Mouse (Mus musculus): ENCODE data around the gene Grasp.

Gene Grasp

DNA sequence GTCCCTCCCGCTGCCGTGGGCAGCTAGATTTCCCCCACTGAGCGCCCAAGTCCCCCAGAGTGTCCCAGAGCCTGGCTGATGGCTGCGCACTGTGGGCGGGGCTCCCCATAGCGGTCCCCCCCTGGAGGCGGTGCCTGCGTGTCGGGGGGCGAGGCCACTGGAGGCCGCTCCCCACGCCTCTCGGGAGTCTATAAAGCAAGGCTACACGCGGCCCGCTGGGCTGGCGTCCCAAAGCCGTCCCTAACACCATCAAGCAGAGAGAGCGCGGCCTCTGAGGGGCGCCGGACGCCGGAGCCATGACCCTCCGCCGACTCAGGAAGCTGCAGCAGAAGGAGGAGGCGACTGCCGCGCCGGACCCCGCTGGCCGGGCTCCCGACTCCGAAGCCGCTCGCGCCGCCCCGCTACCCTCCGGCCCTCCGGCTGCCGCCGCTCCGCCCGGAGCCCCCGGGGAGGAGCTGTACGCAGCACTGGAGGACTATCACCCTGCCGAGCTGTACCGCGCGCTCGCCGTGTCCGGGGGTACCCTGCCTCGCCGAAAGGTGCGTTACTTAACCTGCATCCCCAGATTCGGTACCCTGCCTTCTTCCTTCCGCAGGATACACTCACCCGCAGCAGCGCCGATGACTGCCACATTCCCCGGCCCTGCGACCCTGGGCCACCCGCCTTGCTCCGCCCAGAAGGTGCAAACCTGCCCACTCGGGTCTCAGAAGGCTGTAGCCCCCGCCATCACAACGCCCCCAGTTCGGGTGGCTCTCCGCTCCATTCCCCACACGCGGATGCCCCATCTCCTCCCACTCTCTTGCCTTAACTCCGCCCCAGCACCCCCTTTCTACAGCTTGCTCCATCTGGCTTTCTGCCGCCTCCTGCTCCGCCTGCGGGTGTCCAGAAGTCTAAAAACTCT lies at the start of gene Grasp:
TSS of gene Grasp (plus strand) at position 183 of the 901 bp plus-strand sequence.
- in situ Hi-C loops (cut with MboI, MseI), result no loop called here

DNA sequence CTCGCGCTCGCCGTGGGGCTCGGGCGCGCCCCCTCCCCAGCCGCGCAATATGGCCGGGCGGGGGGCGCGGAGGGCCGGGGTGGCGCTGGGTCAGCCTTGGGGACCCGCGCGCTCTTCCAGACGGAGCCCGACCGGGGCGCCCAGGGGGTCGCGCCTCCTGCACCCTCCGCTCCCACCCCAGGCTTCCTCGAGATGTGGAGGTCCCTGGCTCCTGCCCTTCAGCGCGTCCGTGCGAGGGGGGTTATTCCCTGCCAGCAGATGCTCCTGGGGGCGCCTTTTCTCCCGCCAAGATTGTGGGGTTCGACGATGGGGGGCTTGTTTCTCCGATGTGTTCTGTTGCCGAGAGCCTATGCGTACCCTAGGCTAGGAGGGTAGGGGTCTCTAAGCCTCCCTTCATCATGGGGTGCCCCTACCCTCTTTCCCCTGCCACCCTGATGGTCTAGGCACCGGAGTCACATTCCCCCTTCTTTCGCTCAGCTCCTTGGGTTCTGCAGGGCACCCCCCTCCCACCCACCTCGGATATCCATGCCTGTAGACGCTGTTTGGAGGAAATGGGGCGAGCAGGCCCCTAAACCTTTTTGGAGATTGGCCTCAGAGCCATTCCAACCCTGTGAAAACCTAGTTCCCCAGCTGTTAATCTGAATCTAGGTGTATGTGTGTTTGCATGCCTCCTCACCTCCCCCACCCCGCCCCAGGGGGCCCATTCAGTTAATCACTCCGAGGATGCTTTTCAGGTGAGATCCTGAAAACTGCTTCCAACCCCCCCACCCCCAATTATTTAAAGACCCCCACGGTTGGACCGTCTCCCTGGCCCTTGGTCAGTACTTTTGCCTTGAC lies 49.5 kb upstream of the Grasp start:
- in situ Hi-C loops (cut with MboI, MseI), result no loop called here

DNA sequence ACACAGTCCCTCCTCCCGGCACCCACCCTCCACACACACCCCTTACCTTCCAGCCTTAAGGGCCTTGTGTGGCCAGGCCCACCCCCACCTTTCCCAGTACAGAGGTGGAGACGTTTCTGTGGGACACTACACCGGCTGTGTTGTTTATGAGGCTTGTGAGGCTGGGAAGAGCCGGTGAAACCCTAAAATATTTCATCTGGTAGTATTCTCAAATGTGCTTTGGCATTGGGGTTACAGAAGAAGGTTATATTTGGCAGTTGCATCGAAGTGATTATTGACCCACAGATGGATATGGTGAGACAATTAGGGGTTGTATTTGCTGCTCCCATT lies 48.9 kb upstream of the Grasp start:
- in situ Hi-C loops (cut with MboI, MseI), result no loop called here

DNA sequence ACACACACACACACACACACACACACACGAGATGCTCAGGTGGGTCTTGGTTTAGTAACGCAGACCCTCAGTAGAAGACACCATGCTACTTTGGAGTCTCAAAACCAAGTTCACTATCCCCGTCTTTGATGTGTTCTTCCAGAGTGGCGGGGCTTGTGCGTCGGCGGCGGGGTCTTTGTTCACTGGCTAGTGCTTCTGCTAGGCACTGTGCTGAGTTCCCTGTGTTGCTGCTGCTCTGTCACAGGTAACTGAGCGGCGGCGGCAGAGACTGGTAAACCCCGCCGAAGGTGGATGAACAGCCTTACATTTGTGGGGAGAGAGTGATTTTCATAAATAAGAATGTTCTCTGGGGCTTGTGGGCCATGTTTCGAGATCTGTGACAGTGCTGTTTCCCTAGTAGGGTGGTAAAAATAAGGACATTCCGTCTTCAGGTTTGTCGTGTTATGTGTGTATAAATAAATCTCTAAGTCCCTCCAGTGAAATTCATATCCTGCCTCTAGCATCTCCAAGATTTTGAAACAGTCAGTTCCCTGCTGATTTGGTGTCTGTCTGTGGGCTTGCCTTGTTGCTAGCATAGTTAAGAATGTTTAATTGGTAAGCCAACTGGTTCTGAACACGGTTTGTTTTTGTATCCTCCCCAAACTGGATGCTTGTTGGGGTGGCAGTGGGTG lies 48.2 kb upstream of the Grasp start:
- in situ Hi-C loops (cut with MboI, MseI), result no loop called here

DNA sequence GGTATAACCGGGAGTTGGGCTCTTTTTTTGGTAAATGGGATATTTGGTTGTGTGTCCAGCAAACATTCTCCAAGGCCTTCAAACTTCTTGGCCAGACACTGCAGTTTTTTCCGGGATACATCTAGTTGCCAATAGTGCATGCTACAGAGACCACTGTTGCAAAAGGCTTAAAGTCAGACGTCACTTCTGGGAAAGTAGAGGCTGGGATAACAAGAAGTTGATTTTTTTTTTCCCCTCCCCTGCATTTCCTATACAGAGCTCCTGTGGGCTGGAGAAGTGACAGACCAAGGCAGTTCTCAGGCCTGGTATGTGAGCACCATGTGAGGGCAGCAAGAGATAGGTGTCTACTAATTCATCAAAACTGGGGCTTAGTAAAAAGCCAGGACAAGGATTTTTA lies 47.7 kb upstream of the Grasp start:
- in situ Hi-C loops (cut with MboI, MseI), result no loop called here

DNA sequence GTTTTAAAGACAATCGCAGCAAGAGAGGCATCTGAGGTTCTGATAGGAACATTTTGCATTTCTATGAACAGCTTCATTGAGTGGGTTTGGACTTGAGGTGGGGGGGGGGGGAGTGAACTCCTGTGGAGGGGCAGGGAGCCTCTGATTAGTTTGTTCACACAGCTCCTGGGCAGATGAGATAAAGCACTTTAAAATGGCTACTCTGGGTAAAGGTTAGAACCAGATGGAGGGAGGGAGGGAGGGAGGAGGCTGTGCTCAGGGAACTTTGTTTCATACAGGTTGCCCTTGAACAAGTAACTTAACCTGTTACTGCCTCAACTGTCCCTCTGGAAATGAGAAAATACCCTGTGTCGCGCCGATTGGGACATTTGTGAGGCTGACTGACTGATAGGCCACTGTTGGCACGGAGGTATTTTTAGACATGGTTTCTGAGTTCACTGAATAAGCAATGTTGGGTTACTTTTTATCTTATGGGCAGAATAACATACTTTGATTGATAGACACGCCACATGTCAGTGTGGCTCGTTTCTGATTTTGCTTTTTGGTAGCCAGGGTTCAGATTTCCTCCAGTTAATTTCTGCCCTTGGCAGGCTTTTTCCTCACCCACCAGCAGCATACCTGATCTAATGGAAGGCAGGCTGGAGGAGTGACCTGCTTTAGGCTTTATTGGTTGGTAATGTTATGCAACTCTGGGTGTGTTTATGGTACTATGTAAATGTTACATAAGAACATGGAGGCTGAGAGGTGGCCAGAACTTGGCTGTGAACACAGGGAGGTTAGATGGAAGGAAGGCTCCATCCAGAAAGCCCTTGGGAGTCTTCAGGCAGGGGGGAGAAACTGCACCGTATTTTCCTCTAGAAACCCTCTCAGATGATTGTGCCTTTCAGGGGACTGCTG lies 46.9 kb upstream of the Grasp start:
- in situ Hi-C loops (cut with MboI, MseI), result no loop called here

DNA sequence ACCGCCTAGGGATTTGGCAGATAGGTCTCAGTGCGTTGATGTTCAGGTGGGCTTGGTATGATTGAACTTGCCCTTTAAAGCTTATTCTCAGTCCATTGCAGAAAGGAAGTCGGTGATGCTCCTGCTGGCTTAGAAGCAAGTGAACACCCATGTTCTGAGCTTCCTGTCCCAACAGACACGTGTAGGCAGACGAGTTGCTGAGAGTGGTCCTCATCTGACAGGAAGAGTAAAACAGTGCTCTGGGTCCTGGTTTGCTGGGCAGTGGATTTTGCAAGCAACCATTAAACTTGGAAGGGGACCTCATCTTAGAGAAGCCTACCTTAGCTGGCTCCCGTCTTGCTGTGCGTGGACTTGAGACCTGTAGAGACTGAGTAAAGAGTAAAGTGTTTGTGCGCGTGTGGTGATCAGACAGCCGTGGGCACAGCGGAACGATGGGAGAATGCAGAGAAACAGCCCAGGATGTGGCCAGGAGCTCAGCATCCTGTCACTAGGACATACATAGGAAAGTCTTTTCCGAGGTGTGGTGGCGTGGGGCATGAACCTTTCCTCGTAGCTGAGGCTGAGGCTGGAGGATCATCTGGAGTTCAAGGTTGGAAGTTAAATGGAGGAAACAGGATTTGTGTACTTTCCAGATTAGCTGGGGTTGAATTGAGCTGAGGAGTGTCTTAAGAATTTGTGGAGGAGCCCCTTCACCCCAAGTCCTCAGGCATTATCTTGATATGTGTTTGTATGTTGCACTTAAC lies 43.5 kb upstream of the Grasp start:
- in situ Hi-C loops (cut with MboI, MseI), result loop anchor here (10.0 kb wide), 1 partner anchor 336 kb away; no protein-coding TSS in a partner anchor

DNA sequence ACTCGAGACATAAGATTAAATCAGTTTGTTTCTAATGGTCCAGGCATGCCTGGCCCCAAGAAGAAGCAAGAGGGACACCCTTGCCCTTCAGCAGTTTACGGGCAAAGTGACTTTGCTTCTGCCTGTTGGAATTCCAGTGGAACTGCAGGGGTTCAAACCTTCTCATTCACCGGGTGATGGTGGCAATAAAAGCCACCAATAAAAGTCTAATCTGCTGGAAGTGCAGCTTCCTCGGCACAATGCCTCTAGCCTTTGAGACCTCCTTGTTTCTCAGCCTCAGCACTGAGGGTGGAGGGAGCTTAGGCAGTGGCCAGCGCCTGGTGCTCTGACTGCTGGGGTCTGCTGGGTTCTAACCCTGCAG lies 42.9 kb upstream of the Grasp start:
- in situ Hi-C loops (cut with MboI, MseI), result loop anchor here (10.0 kb wide), 1 partner anchor 336 kb away; no protein-coding TSS in a partner anchor

DNA sequence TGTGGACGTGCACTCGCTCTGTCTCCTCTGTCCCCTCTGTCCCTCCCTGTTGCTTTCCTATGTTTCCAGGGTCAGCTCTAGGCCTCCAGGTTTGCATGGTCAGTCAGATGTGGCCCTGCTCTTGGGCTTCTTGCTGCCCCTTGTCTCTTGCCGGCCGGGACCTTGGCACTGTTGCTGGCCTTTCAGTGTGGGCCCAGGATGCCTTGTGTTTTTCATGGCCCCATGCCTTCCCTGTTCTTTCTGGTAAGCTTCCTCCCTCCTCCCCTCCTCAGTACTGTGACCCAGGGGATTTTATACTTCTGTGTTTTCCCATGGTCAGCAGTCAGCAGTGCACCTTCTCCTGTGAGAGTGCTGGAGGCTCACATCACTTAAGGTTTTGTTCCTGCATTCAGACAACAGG lies 42.5 kb upstream of the Grasp start:
- in situ Hi-C loops (cut with MboI, MseI), result loop anchor here (10.0 kb wide), 1 partner anchor 337 kb away; no protein-coding TSS in a partner anchor

DNA sequence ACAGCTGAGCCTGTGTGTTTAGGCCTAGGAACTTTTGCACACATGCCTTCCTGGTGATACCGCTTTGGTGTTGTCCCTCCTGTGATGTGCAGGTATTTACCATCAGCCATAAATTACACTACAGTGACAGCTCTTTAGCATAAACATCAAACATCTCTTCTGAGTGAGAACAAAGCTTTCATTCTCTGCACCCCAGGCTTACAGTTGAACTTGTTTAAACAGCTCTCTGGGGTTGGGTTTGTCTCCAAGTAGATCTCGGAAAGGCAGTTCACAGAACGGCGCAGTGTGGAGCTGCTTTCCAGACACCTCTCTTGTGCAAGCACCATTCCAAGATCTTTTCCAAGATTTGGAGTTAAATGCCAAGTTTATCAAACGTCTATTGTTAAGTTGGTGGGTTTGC lies 41.3 kb upstream of the Grasp start:
- in situ Hi-C loops (cut with MboI, MseI), result loop anchor here (10.0 kb wide), 1 partner anchor 338 kb away; no protein-coding TSS in a partner anchor

DNA sequence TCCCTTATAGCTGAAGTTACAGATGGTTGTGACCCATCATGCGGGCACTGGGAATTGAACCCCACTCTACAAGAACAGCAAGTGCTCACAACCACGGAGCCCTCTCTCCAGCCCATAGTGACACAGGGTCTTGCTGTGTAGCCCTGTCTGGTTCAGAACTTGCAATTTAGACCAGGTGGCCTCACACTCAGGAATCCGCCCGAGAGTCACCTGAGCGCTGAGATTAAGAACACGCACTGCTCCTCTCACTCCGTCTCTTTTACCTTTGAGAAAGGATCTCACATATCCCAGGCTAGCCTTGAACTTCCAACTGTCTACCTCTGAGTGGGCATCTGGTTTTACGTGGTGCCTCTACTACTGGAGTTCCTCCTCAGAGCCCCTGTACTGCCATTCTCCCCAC lies 39.7 kb upstream of the Grasp start:
- in situ Hi-C loops (cut with MboI, MseI), result loop anchor here (10.0 kb wide), 1 partner anchor 339 kb away; no protein-coding TSS in a partner anchor

DNA sequence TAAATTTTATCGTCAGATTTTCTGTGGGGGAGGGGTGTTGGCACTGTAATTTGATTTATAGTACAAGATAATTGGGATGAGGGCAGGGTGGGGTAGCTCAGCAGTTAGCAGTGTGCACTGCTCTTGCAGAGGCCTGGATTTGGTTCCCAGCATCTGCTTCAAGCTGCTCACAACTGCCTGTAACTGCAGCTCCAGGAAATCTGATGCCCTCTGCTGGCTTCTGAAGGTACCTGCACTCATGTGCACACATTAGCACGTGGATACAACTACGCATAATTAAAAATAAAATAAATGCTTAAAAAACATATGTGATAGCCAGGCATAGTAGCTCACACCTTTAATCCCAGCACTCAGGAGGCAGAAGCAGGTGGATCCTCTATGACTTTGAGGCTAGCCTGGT lies 38.4 kb upstream of the Grasp start:
- in situ Hi-C loops (cut with MboI, MseI), result loop anchor here (10.0 kb wide), 1 partner anchor 341 kb away; no protein-coding TSS in a partner anchor

DNA sequence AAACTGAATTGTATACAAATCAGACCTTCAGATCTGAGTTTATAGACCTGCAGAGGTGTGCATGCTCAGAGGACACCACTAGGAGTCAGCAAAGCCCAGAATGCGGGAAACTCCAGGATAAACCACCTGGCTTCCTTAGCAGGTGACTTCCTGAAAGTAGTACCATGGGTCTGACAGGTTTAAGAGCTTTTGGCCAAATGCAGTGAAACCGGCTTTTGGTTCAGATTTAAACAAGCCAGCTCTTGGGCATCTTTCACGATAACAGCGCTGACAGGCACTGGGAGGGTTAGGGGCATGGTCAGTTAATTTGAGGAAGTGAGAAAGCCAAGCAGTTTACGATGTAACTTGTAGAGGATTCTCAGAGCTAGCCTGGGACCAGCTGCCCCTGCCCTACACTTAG lies 36.1 kb upstream of the Grasp start:
- in situ Hi-C loops (cut with MboI, MseI), result loop anchor here (10.0 kb wide), 1 partner anchor 343 kb away; no protein-coding TSS in a partner anchor

DNA sequence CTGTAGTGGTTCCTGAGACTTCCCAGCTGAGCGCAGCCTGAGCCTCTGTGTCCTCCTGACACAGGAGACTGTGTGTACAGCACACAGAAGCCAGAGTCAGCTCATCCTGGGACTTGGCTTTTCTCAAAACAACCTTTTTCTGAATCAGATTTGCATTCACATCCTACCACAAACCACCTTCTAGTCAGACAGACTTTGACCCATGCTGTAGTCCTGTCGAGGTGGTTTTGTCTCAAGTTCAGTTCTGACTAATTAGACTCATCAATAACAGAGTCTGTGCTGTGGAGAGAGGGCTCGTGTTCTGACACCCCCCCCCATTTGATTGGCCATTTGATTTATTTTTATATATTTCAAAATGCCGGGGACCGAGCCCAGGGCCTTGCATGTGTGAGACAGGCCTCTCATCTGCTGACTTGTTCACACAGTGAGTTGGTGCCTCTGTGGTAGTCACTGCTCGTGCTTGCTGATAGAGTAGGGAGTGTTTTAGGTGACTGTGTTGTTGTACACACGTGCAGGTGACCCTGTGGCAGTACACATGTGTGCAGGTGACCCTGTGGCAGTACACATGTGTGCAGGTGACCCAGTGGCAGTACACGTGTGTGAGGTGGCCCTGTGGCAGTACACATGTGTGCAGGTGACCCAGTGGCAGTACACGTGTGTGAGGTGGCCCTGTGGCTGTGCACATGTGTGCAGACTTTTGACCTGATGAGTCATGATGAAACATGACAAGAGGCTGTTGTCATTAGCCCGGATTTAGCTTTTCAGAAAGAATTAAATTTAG lies 33.8 kb upstream of the Grasp start:
- in situ Hi-C loops (cut with MboI, MseI), result loop anchor here (5.0 to 10.0 kb wide), 2 partner anchors 47 to 345 kb away; no protein-coding TSS in a partner anchor

DNA sequence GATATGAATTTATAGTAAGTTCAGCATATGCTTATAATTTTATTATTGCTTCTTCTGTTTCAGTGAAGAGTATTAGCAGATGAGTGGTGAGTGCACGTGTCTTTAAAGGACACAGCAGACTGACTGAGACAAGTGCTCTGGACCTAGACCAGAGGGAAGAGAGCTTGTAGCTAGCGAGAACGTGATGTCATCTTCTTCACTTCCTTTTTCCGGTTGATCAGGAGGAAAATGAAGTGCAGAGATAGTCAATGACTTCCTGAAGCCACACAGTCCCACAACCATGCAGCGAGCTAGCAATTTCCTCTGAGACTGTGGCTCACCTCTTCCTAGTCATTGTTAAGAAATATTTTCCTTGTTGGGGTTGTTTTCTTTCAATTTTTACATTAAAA lies 33.2 kb upstream of the Grasp start:
- in situ Hi-C loops (cut with MboI, MseI), result loop anchor here (5.0 kb wide), 1 partner anchor 47 kb away; no protein-coding TSS in a partner anchor

DNA sequence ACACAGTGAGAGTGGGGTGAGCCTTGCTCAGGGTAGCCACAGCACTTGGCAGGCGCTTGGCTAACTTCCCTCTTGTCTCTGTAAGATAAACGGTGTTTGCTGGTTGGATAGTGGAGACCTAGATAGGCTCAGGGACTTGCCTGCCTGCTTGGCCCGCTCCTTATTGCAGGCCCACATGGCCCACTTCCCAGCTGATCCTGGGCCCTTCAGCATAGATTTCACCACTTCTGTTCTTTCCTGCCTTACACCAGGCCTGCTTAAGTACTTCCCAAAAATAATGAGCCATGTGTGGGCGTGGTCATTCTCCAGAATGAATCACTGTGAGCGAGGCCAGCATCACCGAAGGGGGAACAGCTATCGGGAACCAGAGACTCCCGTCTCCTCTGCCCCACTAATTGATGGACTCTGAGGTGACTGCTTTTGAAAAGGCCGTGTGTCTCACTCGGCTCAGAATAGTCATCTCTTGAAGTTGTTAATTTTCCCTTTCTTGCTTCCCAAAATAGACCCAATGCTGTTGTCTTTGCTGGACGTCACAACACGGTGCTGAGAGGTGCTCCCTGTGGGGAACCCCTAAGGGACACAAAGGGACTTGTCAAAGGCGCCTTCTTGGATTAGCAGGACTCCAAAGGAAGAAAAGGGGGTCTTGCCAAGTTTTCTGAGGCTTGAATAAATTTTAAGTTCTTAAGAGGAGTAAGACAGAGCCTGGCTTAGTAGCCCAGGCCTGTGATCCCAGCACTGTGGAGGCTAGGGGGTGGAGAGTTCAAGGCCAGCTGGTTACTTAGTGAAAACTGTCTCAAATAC lies 32.3 kb upstream of the Grasp start:
- in situ Hi-C loops (cut with MboI, MseI), result loop anchor here (5.0 kb wide), 1 partner anchor 46 kb away; no protein-coding TSS in a partner anchor

DNA sequence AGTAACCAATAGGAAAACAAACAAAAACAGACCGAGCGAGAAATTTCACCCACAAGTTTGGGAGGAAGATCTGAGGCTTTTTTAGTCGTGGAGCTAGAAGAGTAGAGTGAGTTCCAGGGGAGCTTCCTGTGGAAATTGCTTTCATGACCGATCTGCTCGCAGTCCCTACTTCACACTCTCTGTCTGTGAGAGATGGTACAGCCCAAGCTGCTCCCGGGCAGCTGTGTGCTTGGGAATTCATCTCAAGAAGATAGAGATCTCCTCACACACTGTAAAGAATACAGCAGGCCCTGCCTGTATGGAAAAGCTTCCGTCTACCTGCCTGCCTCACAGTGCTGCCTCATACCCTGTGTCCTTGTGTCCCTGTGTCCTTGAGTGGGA lies 31.7 kb upstream of the Grasp start:
- in situ Hi-C loops (cut with MboI, MseI), result loop anchor here (5.0 kb wide), 1 partner anchor 45 kb away; no protein-coding TSS in a partner anchor

DNA sequence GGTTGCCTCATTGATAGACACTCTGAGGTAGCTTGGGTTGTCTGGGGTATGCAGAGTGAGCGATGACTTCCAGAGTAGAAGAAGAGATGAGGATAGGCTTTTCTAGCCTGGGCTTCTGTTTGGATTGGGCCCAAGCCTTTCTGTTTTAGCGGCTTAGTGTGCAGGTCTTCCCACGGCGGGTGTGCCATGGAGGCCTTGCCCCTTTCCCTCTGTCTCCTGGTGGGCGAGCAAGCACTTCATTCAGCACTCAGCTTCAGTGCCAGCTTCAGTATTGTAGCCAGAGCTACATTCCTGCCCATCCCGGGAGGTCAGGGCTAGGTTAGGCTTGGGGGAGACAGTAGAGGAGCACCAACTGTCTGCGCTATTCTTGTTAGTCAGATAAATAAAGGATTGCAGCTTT lies 31.3 kb upstream of the Grasp start:
- in situ Hi-C loops (cut with MboI, MseI), result loop anchor here (5.0 kb wide), 1 partner anchor 45 kb away; no protein-coding TSS in a partner anchor

Data from regulatory T cell (primary cell).